Mouse (Mus musculus): ENCODE measurements around the gene Usmg5.
"Not testable (repeated sequence)": the region's sequence is repeated elsewhere in the genome, so short reads cannot be mapped to it uniquely, and the experiment has no call there.

Usmg5 gene

DNA sequence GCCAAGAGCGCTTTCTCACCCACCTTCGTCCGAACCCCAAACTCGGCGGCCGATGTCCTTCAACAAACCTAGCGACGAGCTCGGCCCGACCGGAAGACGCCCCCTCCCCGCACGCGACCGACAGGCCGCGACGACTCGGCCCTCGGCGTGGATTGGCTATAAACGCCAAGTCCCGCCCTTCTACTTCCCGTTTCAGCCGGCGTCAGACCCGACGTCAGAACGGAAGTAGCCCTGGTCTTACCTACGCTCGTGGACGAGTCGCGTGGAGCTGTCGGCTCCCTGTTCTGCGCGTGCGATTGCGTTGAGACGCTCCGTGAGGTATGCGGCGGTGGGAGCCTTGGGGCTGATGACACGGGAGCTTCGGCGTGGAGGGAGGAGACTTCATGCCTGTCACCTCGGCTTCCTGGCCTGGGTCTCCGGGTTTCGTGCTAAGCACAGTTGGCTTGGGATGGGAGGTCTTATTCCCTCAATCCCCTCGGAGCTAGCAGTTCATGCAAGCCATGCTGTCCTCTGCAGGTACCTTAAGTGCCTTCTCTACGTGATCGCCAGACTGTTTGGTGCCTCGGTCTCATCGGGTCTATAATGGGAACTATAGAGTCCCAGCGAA, at the start of gene Usmg5, which contains the start of gene Pdcd11:
TSS of gene Usmg5 (minus strand) at position 98 of the 607 bp plus-strand sequence.
TSS of gene Pdcd11 (plus strand) at position 219 of the 607 bp plus-strand sequence.
- peak; percentile 85 to 93 for DNase-seq (ENCODE audit: low spot score in 2 of 2)

DNA sequence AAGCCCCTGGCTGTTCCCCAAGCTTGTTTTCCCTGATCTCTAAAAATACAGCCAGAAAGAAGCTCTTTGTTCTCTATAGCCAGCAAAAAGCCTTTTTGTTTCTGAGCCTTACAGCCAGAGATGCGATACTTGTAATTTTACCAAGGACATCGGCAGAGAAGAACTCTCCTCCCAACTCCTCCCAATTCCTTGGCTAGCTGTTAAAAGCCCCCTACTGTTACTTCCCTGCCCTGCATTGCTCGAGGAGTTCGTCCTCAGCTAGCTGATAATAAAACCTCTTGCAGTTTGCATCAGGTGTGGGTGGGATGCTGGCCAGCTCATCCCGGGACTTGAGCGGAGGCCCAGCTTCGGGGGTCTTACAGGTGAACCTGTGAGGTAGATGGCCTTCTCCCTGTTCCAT, 49.2 kb upstream of the Usmg5 start:
- not testable (repeated sequence) for DNase-seq (ENCODE audit: low spot score in 2 of 2)

DNA sequence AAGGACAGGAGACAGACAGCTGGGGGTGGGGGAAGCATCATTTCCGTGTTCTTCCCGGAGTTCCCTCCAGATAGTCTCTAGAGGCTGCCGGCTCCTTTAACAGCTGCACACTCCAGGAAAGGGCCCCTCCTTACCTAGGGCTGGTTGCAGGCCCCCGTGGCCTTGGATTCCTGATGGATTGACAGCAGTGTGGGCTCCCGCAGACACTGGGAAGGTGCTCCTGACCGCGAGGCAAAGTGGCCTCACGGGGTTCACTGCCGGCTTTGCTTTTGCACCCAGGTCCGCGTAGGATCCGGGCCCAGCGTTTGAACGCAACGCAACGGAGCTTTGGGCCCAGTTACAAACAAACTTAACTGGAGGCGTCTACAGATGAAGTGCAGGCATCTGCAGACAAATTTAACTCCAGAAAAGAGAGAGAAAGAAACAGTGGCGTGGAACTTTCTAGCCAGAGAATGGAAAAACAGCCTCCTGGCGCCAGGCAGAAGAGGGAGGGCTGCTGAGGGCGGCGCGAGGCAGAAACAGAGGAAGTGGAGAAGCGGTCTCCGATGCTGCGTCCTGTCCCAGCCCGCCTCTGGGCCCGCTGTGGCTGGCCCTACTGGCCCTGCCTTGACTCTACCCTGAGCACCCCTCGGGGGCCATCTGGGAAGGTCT, 47.4 kb upstream of the Usmg5 start, which contains the start of gene Calhm2:
TSS of gene Calhm2 (minus strand) at position 524 of the 651 bp plus-strand sequence.
- DNase-seq (ENCODE audit: low spot score in 2 of 2) = peak; percentile 53 to 62

DNA sequence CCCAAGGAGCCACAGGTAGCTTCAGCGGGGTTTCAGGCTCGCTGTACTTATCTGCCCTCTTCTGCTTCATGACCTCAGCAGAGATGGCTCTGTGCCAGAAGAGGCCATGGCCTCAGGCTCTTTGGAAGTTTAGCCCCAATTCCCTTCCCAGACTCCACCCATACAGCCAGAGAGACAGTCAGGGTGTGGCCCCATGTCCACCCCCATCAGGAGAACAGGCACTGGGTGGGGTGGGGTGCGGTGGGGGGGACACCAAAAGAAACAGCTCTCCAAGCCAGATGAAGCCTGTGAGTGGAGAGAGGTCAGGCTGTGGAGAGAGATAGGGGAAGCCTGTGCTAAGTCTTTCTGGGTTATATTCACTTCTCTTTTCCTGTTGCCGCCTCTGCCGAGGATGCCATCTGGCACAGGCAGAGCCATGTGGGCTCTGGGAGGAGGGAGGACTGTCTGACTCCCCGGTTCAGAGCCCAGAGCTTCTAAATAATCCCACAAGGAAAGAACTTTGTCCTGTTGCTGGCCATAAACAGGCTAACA, 46.7 kb upstream of the Usmg5 start:
- DNase-seq (ENCODE audit: low spot score in 2 of 2) = peak in 1 of 2 experiments; percentile 60

DNA sequence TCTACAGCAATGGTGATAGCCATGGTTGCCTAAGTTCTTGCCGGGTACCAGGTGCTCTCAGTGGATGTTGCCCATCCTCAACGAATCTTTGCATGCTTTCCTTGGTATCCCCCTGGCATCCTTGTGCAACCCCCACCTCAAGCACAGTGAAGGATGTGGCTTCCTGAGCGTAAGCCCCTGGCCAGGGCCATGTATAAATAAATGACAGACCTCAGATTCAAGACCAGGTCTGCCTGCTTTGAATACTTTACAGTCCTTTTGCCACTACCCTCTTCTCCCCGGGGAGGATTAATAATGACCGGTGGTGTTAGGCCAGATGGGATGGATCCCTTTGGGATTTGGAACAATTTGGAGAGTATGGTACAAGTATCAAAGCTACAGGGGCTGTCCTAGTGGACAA, 45.7 kb upstream of the Usmg5 start:
- DNase-seq (ENCODE audit: low spot score in 2 of 2) = no peak

DNA sequence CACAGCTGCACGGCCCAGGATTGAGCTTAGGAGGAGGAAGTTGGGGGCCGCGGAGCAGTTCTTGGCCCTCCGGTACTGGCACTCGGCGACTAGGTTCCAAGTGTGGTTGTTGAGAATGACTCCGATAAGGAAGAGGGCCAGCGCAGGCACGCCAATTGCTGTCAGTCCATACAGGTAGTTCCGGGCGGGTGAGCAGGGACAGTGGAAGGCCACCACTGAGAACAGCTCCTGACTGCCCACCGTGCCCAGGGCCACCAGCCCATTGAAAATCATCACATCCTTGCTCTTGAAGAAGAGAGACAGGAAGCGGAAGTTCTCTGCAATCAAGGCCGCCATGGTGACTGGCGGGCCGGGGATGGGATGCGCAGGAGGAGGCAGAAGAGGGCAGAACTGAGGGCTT, 45.1 kb upstream of the Usmg5 start:
- no peak for DNase-seq (ENCODE audit: low spot score in 2 of 2)

DNA sequence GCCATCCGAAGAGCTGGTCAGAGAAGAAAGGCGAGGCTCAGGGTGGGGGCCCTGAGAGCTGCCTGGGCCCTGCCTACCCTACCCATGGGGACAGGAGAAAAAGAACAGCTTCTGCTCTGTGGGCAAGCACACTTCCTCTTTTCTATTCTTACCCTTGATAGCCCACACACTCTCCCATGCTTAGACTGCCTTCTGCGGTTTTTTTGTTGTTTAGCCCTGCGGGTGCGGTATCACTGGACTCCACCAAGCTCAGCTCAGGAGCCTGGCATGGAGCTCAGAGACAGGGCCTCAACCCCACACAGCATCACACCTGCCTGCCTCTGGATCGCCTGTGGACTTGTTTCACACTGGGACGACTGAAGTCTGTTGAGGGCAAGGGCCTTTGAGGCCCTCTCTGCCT, 42.7 kb upstream of the Usmg5 start:
- DNase-seq (ENCODE audit: low spot score in 2 of 2) = no peak

DNA sequence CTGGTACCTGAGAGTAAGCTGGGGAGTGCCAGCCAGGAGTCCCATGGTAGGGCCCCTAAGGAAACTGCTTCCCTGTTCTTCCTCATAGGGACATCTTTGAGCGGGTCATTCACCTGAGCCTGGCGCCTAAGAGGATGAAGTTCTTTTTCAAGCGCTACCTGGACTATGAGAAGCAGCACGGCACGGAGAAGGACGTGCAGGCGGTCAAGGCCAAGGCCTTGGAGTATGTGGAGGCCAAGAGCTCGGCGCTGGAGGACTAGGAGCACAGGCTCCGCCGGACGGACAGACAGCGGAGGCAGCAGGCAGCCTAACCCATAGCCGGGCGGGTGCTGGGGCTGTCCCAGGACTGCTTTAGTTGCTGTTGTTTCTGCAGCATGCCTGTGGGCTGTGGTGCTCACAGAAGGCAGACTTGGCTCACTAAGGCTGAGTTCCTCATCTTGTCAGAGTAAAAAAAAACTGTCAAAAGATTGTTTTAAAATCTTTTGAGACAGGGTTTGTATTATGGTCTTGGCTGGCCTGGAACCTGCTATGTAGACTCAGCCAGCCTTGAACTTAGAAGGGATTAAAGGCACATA, 40.2 kb upstream of the Usmg5 start:
- DNase-seq (ENCODE audit: low spot score in 2 of 2) = no peak

DNA sequence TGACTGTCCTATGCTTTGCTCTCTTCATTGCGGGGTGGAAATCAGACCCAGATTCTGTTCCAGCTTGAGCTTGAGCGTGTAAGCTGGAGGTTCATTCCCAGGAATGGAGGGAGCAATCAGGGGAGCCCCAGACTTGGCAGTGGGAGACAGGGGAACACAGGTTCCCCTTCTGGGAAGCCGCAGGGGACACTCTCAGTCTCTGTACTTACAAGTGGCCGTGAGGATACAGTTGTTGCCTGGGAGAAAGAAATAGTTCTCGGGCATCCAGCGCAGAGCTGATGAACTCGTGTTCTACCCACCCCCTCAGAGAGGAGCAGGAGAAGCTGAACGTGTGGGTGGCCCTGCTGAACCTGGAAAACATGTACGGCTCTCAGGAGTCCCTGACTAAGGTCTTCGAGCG, 38.4 kb upstream of the Usmg5 start:
- no peak for DNase-seq (ENCODE audit: low spot score in 2 of 2)

DNA sequence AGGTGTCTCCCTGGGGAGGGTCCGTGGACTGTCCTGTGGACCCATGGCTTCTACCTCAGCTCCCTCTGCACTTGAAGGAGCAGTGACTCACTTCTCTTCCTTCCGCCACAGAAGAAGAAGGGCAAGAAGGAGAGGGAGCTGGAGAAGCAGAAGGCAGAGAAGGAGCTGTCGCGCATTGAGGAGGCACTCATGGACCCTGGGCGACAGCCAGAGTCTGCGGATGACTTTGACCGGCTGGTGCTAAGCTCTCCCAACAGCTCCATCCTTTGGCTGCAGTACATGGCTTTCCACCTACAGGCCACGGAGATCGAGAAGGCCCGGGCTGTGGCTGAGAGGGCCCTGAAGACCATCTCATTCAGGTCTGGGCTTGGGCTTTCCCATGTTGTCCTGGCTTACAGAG, 37.7 kb upstream of the Usmg5 start:
- no peak for DNase-seq (ENCODE audit: low spot score in 2 of 2)

DNA sequence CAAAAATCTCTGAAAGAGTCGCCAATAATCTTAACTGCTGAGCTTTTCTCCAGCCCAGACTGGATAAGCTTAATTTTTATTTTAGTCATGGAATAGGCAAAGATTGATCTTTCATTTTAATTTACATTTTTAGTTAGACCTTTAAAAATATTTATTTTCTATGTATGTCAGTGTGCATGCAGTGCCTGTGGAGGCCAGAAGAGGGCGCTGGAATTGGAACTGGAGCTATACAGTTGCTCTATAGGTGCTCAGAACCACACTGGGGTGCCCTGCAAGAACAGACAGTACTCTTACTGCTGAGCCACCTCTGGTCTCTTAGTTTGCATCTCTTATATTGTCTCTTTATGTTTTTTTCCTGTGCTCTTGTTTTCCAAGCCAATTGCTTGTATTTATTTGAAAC, 32.4 kb upstream of the Usmg5 start:
- DNase-seq (ENCODE audit: low spot score in 2 of 2) = no peak

DNA sequence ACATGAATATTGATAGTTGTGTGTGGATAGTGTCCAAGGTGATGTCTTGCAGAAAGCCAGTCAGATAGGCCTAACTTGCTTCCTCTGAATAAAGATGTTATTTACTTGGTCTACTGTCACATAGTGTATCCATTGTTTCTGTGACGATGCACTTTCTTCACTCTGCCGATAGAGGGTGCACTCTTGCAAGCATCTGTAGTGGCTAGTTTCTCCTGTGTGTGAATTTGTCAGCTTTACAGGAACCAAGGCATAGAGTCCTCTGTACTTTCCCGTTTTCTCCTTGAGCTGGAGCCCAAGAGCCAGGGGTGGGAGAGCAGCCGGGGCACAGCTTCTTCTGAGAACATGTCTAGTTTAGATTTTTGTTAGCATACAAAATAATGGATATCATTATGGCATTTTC, 30.6 kb upstream of the Usmg5 start:
- DNase-seq (ENCODE audit: low spot score in 2 of 2) = no peak

DNA sequence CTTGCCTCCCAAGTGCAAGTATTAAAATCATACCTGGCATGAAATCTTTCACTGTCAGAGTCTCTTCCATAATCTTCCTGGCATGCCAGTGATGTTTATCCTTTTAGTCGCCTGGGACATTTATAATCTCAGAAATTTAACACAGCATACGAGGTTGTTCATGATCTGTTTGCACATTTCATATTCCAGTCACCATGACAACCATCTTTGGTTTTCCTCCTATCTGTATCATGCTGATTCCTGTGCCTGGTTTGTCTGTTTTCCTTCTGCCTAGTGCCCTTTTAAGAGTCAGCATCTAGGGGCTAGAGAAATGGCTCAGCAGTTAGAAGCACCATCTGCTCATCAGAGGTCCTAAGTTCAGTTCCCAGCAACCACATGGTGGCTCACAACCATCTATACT, 28.2 kb upstream of the Usmg5 start:
- DNase-seq (ENCODE audit: low spot score in 2 of 2) = no peak

DNA sequence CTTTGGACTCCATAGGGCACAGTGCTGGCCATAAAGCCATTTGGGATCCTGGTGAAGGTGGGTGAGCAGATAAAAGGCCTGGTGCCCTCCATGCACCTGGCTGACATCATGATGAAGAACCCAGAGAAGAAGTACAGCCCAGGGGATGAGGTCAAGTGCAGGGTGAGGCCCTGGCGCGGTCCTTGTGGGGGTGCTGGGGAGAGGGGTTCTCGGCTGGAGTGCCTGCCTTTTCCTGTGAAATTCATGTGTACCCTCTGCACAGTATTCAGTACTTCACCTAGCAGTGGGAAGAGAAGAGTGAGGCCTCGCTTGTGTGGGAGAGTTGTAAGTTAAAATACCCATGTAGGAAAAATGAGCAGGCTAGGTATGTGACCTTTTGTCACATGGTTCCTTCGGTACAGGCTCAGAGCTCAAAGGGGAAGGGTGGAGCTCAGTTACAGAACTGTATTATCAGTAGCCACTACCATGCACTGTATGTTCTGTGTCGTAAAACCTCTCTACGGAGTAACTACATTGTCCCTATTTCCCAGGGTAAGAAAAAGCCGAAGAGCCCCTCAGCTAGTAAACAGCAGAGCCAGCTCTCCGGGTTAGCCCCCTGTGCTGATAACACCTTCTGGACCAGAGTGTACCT, 14.3 kb upstream of the Usmg5 start:
- no peak for DNase-seq (ENCODE audit: low spot score in 2 of 2)

DNA sequence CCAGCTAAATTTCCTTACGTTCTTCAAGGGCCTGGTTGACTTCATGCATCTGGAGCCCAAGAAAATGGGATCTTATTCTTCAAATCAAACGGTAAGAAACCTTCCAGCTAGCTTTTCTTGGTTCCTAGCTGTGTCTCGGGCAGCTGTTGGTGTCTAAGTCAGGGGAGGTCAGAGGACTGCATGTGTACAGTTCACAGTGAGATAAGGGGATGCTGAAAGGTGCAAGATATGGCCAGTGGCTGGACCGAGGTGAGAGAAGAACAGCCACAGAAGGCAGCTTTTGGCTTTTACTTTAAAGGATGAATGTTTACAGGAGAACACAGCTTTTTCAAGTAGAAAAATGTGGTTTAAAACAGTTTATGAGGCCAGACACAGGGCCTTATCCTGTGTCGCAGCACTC, 10.6 kb upstream of the Usmg5 start:
- no peak for DNase-seq (ENCODE audit: low spot score in 2 of 2)

DNA sequence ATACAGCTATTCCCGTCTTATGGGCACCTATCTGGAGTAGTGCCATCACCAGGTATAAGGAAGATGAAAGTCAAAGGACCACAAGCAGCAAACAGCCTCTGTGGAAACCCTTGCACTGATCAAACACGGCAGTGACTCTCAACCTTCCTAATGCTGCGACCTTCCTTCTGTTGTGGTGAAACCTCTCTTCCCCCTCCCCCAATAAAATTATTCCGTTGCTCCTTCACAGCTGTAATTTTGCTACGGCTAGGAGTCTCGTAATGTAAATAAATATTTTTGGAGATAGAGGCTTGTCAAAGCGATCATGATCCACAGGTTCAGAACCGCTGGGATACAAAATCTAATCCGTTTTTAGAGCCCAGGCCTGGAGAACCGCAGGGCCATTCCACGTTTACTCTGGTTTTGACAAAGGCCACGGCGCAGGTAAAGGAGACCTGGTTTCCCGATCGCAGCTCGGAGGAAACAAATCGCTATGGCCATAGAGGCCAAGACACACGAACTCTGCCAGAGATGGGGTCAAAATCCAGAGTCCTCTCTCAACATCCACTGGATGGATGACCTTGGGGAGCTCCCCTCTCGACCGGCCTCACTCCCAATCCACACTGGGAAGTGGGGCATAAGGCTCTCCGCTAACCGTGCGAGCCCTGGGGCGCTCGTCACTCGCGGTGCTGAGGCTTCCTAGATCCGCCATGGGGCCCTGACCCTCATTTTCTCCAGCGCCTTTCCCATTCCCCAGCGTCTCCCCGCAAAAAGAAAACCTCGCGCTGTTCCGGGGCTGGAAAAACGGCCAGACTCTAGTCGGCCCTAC, 525 bp downstream of the Usmg5 start:
- peak; percentile 6 to 49 for DNase-seq (ENCODE audit: low spot score in 2 of 2)

DNA sequence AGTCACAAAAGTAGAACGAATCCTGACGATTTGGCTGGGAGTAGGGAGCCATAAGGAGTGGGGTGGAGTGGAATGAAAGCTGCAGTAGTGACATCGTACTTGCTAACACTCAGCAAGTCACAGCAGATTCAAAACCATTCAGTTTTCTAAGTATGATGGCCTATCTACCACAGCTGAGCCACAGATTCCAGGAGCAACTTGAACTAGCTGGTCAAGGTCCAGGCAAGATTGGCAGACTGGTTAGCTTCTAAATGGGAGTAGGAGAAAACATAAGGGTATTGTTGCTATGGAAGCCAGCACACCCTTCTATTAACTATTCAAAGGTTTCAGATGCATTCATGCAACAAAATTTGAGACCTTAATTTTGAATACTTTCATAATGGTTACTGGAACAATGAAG, 2.2 kb downstream of the Usmg5 start:
- no peak for DNase-seq (ENCODE audit: low spot score in 2 of 2)

DNA sequence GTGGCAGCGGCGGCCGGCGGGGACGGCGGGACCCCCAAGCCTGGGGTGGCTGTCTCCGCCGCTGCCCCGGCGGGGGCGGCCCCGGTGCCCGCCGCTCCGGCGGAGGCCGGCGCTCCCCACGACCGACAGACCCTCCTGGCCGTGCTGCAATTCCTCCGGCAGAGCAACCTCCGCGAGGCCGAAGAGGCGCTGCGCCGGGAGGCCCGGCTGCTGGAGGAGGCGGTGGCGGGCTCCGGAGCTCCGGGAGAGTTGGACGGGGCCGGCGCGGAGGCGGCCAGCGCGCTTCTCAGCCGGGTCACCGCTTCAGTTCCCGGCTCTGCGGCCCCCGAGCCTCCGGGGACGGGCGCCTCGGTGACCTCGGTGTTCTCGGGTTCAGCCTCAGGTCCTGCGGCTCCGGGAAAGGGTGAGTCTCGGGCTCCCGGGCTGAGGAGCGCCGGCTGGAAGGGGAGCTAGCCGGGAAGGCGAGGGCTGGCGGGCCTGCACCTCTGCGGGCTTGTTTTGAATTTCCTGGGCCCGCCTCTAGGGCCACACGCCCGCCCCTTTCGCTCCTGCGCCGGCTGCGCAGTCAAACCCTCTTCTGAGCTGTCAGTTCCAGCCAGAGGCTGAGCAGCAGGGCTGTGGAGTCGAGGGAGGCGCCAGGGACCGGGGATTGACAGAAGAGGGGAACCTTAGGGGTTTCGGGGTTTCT, 22.4 kb downstream of the Usmg5 start:
- DNase-seq (ENCODE audit: low spot score in 2 of 2) = peak; percentile 77 to 81

DNA sequence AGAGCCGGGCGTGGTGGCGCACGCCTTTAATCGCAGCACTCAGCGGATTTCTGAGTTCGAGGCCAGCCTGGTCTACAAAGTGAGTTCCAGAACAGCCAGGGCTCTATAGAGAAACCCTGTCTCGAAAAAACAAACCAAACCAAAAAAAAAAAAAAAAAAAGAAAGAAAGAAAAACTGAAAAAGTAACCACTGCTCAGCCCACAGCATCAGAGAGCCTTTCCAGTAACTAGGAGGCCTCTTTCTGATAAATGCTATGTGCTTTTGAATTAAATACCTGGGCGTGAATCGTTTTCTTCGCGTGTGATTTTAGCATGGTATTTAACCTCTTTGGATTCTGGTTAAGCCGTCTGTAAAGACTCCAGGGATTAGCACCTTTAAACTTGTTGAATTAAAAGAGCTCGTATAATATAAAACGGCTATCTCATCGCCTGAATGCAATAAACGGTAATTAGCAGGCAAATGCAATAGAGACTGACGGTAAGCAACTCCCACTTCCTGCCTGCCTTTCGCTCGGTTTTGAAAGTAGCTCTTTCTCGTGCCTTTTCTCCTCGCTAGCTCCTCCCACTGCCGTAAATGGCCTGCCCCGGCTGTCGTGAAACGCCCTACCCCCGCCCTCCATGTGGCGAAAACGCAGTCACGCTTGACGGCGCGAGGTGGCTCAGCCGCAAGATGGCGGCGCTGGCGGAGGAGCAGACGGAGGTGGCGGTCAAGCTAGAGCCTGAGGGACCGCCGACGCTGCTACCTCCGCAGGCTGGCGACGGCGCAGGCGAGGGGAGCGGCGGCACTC, 23.2 kb downstream of the Usmg5 start, which contains the start of gene Taf5:
TSS of gene Taf5 (plus strand) at position 651 of the 787 bp plus-strand sequence.
- peak; percentile 96 to 98 for DNase-seq (ENCODE audit: low spot score in 2 of 2)

DNA sequence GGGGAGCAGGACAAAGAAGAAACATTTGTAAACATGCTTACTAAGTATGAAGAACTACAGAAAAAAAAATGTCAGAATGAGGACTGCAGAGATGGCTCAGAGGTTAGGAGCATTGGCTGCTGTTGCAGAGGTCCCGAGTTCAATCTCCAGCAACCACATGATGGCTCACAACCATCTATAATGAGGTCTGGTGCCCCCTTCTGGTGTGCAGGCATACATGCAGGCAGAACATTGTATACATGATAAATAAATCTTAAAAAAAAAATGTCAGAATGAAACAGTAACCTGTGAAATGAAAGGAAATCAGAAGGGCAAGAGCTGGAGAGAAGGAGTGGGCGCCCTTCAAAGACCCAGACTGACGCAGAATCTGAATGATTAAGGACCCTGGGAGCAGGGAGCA, 24.6 kb downstream of the Usmg5 start:
- no peak for DNase-seq (ENCODE audit: low spot score in 2 of 2)
